Mouse (Mus musculus): ENCODE results near the gene Saal1.
"Not testable (repeated sequence)": the region's sequence is repeated elsewhere in the genome, so short reads cannot be mapped to it uniquely, and the experiment has no call there.

- not testable (repeated sequence) for TF ChIP-seq EP300 (IDR thresholded peaks at IDR 0.05; ENCODE audit: low read depth in 1 of 2, low read length in 2 of 2); ZC3H11A (IDR thresholded peaks at IDR 0.05; ENCODE audit: low read depth, low read length); CTCF (IDR thresholded peaks at IDR 0.05 in 2 of 3, conservative IDR thresholded peaks at IDR 0.05 in 1 of 3; ENCODE audit: control insufficient read depth in 1 of 3, insufficient read depth in 1 of 3, low read depth in 2 of 3, low read length in 3 of 3, poor library complexity in 1 of 3, severe bottlenecking in 1 of 3)
Measured at GRCm38 (mm10) chr7:46679044-46679443, 31.4 kb downstream of the Saal1 start.
